Mouse (Mus musculus) thymus, adult 2 months (tissue): ENCODE results near the gene Fam57a.

ENCODE experiments used
- CTCF ChIP-seq: fragments of 200-500 bp; IDR thresholded peaks from 2 replicates; pipeline ENCODE4 v1.5.1; 2012; ENCODE audit warnings: mild to moderate bottlenecking, control low read depth, low read length, moderate library complexity, borderline replicate concordance; ENCODE audit not compliant: control insufficient read depth, poor library complexity, insufficient read depth; ENCODE audit errors: extremely low read depth
- POLR2A ChIP-seq: fragments of 200-500 bp; IDR thresholded peaks from 2 replicates; pipeline ENCODE4 v1.6.1; 2012; ENCODE audit warnings: mild to moderate bottlenecking, low read length, control low read depth, moderate library complexity; ENCODE audit not compliant: control insufficient read depth, poor library complexity, insufficient read depth; ENCODE audit errors: extremely low read depth

GRCm38 (mm10) chr11:76217390-76217800 is 37.9 kb downstream of the Fam57a start, which contains the start of the genes Dbil5 and Gemin4:
- peak; percentile 97 for TF ChIP-seq CTCF
- peak; percentile 84 for TF ChIP-seq POLR2A
